Comparison of ENCODE assay signal across 10 mouse cellular contexts in genomic region chr2:26504772-26505480, GRCm38 (mm10). TPM values are rescaled to one million over a fixed set of nuclear protein-coding genes. Genes with fewer than 3 reads are reported as not detected.
DNase-seq lines count a peak whose midpoint lies in the region; ATAC-seq and TF ChIP-seq lines count a peak whose summit lies in the region.
"Had no signal": no experiment of that assay in that cellular context is flagged by ENCODE, and none has a peak within 500 bp of the region (broad histone marks: within the 10 kb centered on the region; RNA-seq: fewer than 3 reads in every experiment).

No protein-coding gene starts in this region.

- peak; percentile 10 for DNase-seq in gastrocnemius, postnatal 10 days
- no peak for DNase-seq in gastrocnemius, postnatal 14 days
- DNase-seq in lung, postnatal 0 days (ENCODE audit: low spot score), result no peak
- no peak for DNase-seq in lung, postnatal 25 days (ENCODE audit: low spot score)
- DNase-seq in right cerebral cortex, postnatal 10 days (ENCODE audit: low spot score in 2 of 2), result no peak
- no peak for DNase-seq in urinary bladder, postnatal 14 days (ENCODE audit: low spot score)
- DNase-seq: liver, embryonic 13.5 days; thymus, postnatal 14 days had no signal

- no peaks in the 10 kb centered on the region for H3K27me3 ChIP-seq in lung, postnatal 0 days (replicated peaks; ENCODE audit: insufficient read depth, low read length)
- no peaks in the 10 kb centered on the region for H3K27me3 ChIP-seq in intestine, postnatal 0 days (replicated peaks; ENCODE audit: control insufficient read depth, insufficient read depth, low read length)
- no peaks in the 10 kb centered on the region for H3K27me3 ChIP-seq in stomach, embryonic 16.5 days (ENCODE audit: control insufficient read depth, insufficient read depth, low read length)

- 60% methylated on average over 9 of the region's 9 CpGs for WGBS in lung, postnatal 0 days
- 71% methylated on average over 9 of the region's 9 CpGs for WGBS in intestine, postnatal 0 days
- 60% methylated on average over 9 of the region's 9 CpGs for WGBS in stomach, embryonic 16.5 days

- no peak overlapping the region for H3K9ac ChIP-seq in lung, postnatal 0 days (replicated peaks; ENCODE audit: low read depth)
- no peak overlapping the region for H3K9ac ChIP-seq in intestine, postnatal 0 days (ENCODE audit: low read depth, low read length)
- H3K9ac ChIP-seq in stomach, embryonic 16.5 days (ENCODE audit: low read length), result no peak overlapping the region
- H3K9ac ChIP-seq: liver, embryonic 13.5 days had no signal

- H3K36me3 ChIP-seq in lung, postnatal 0 days (ENCODE audit: insufficient read depth, low read length), result no peaks in the 10 kb centered on the region
- no peaks in the 10 kb centered on the region for H3K36me3 ChIP-seq in intestine, postnatal 0 days (ENCODE audit: control insufficient read depth, insufficient read depth)
- no peaks in the 10 kb centered on the region for H3K36me3 ChIP-seq in stomach, embryonic 16.5 days (ENCODE audit: control insufficient read depth, insufficient read depth, low read length)
- H3K36me3 ChIP-seq: liver, embryonic 13.5 days had no signal

- H3K4me3 ChIP-seq in lung, postnatal 0 days (ENCODE audit: low read depth, low read length), result no peak overlapping the region
- H3K4me3 ChIP-seq in intestine, postnatal 0 days (ENCODE audit: low read depth, low read length), result no peak overlapping the region
- H3K4me3 ChIP-seq in stomach, embryonic 16.5 days (replicated peaks; ENCODE audit: low read length), result no peak overlapping the region

- intact Hi-C loops in gastrocnemius, postnatal 14 days (cut with DNase I; ENCODE audit: low total_unique reads), result no loop called here

- ATAC-seq in lung, postnatal 0 days, result no peak
- no peak for ATAC-seq in intestine, postnatal 0 days
- no peak for ATAC-seq in stomach, embryonic 16.5 days (ENCODE audit: insufficient read depth, low FRiP score)

- H3K4me1 ChIP-seq in lung, postnatal 0 days (ENCODE audit: insufficient read depth, low read depth, low read length), result peaks cover 36% of the 10 kb centered on the region
- H3K4me1 ChIP-seq in intestine, postnatal 0 days (replicated peaks; ENCODE audit: control insufficient read depth, insufficient read depth, low read length), result peaks cover 12% of the 10 kb centered on the region
- H3K4me1 ChIP-seq in stomach, embryonic 16.5 days (ENCODE audit: control insufficient read depth, insufficient read depth, low read length), result peaks cover 71% of the 10 kb centered on the region

- H3K9me3 ChIP-seq in lung, postnatal 0 days (ENCODE audit: low read length), result no peaks in the 10 kb centered on the region
- H3K9me3 ChIP-seq in intestine, postnatal 0 days (ENCODE audit: control insufficient read depth), result no peaks in the 10 kb centered on the region
- no peaks in the 10 kb centered on the region for H3K9me3 ChIP-seq in stomach, embryonic 16.5 days (replicated peaks; ENCODE audit: control insufficient read depth, low read length)
- H3K9me3 ChIP-seq: liver, embryonic 13.5 days had no signal

- H3K4me2 ChIP-seq in lung, postnatal 0 days (replicated peaks; ENCODE audit: low read depth, low read length), result peak overlapping the region; percentile 81; the same call in 1 of the 2 replicates
- H3K4me2 ChIP-seq in intestine, postnatal 0 days (replicated peaks; ENCODE audit: low read depth), result peak overlapping the region; percentile 96
- no peak overlapping the region for H3K4me2 ChIP-seq in stomach, embryonic 16.5 days (ENCODE audit: low read depth, low read length)

- TF ChIP-seq CTCF in lung, postnatal 0 days (IDR thresholded peaks at IDR 0.05), result no peak
- no peak for TF ChIP-seq CTCF in intestine, postnatal 0 days (IDR thresholded peaks at IDR 0.05; ENCODE audit: low read depth)

- H3K27ac ChIP-seq in lung, postnatal 0 days (ENCODE audit: low read length), result peak overlapping the region; percentile 93; the same call in 1 of the 2 replicates
- H3K27ac ChIP-seq in intestine, postnatal 0 days (ENCODE audit: low read depth, low read length), result 0 out of 2 replicates have a peak overlapping the region, but pooled peaks have one; percentile 1
- H3K27ac ChIP-seq in stomach, embryonic 16.5 days (ENCODE audit: low read length), result peak overlapping the region; percentile 92
- H3K27ac ChIP-seq: liver, embryonic 13.5 days had no signal

- TF ChIP-seq EP300 in lung, postnatal 0 days (IDR thresholded peaks at IDR 0.05), result no peak

RNA-seq across cellular contexts. Expression of gene Notch1, which starts 11.5 kb away (rescaled TPM):
- total RNA-seq in gastrocnemius, postnatal 10 days (2021), result 10 to 100 TPM; 22.5 to 33.5 TPM
- total RNA-seq in gastrocnemius, postnatal 14 days (2021), result 10 to 100 TPM; 17.1 to 18.9 TPM
- 11.8 and 14.7 TPM in 2 replicates for polyA plus RNA-seq in lung, postnatal 0 days (2015; fragmentation: Nextera tagmentation; extraction: Ambion mirVana)
- 3.6 and 3.7 TPM in 2 replicates for polyA plus RNA-seq in intestine, postnatal 0 days (2015; fragmentation: Nextera tagmentation; extraction: Ambion mirVana)
- 14.1 and 15.4 TPM in 2 replicates for polyA plus RNA-seq in stomach, embryonic 16.5 days (2015; fragmentation: Nextera tagmentation; extraction: Ambion mirVana)

RNA-seq across cellular contexts. Expression of gene Sec16a, which starts 59.9 kb away (rescaled TPM):
- 10 to 100 TPM; 26.3 to 36.5 TPM for total RNA-seq in gastrocnemius, postnatal 10 days (2021)
- total RNA-seq in gastrocnemius, postnatal 14 days (2021), result 10 to 100 TPM; 20.9 to 24.1 TPM
- 10.2 and 13.1 TPM in 2 replicates for polyA plus RNA-seq in lung, postnatal 0 days (2015; fragmentation: Nextera tagmentation; extraction: Ambion mirVana)
- 17.4 and 18.3 TPM in 2 replicates for polyA plus RNA-seq in intestine, postnatal 0 days (2015; fragmentation: Nextera tagmentation; extraction: Ambion mirVana)
- polyA plus RNA-seq in stomach, embryonic 16.5 days (2015; fragmentation: Nextera tagmentation; extraction: Ambion mirVana), result 28.2 and 31.5 TPM in 2 replicates

Comparison
In these comparisons a context has a peak if more than half of its experiments do, and no peak if none do; other contexts are left out.
1. H3K27ac ChIP-seq: peak in every context shown above with its lines; median percentile 93 in lung, postnatal 0 days; 92 in stomach, embryonic 16.5 days; 1 in intestine, postnatal 0 days.